ENCODE assay signal across 19 mouse cellular contexts in genomic region chr13:57145782-57146181, GRCm38 (mm10).
A peak's percentile ranks its signal among the peaks of the same experiment; 100 is the strongest.
DNase-seq lines count a peak whose midpoint lies in the region; ATAC-seq lines count a peak whose summit lies in the region.
"Had no signal": no experiment of that assay in that cellular context is flagged by ENCODE, and none has a peak within 500 bp of the region (broad histone marks: within the 10 kb centered on the region; RNA-seq: fewer than 3 reads in every experiment).

No protein-coding gene starts in this region.

- no peaks in the 10 kb centered on the region for H3K9me3 ChIP-seq in forebrain, embryonic 10.5 days
- H3K9me3 ChIP-seq in forebrain, embryonic 13.5 days (replicated peaks), result no peaks in the 10 kb centered on the region
- H3K9me3 ChIP-seq in hindbrain, embryonic 16.5 days (ENCODE audit: control insufficient read depth, low read length), result no peaks in the 10 kb centered on the region
- H3K9me3 ChIP-seq in midbrain, embryonic 15.5 days, result no peaks in the 10 kb centered on the region

- DNase-seq in forebrain, embryonic 10.5 days (ENCODE audit: extremely low spot score, low spot score), result peak; percentile 24
- DNase-seq in frontal cortex, postnatal 36 days (ENCODE audit: low spot score in 2 of 2), result no peak
- DNase-seq in spleen, postnatal 14 days (ENCODE audit: low spot score in 2 of 2), result no peak
- no peak for DNase-seq in kidney, postnatal 10 days
- DNase-seq: adrenal gland, postnatal 36 days; cerebellum, postnatal 10 days; embryo, embryonic 11 days; heart, adult 2 months; kidney, adult 9 months; liver; lung, adult 18-20 months; right cerebral cortex, postnatal 25 days; thymus, adult 18-20 months had no signal

- peak; percentile 57; the same call in 1 of the 2 replicates for ATAC-seq in forebrain, embryonic 13.5 days
- peak; percentile 50; the same call in 1 of the 2 replicates for ATAC-seq in hindbrain, embryonic 16.5 days
- ATAC-seq in midbrain, embryonic 15.5 days (replicated peaks), result no peak
- ATAC-seq: CD4-positive, CD25-positive, alpha-beta regulatory T cell, adult 4 months; inflammation-experienced regulatory T-cells, adult 6 months had no signal

- H3K4me1 ChIP-seq in forebrain, embryonic 10.5 days, result peaks cover 28% of the 10 kb centered on the region
- peaks cover 29% of the 10 kb centered on the region for H3K4me1 ChIP-seq in forebrain, embryonic 13.5 days
- peaks cover 12% of the 10 kb centered on the region; the same call in 1 of the 2 replicates for H3K4me1 ChIP-seq in hindbrain, embryonic 16.5 days (ENCODE audit: control insufficient read depth, insufficient read depth, low read depth, low read length)
- peaks cover 15% of the 10 kb centered on the region for H3K4me1 ChIP-seq in midbrain, embryonic 15.5 days

- WGBS in forebrain, embryonic 10.5 days, result 21% methylated on average over 2 of the region's 2 CpGs
- 3% methylated on average over 2 of the region's 2 CpGs for WGBS in forebrain, embryonic 13.5 days
- WGBS in hindbrain, embryonic 16.5 days, result 30% methylated on average over 2 of the region's 2 CpGs
- 16% methylated on average over 2 of the region's 2 CpGs for WGBS in midbrain, embryonic 15.5 days

- H3K4me2 ChIP-seq in forebrain, embryonic 13.5 days, result no peak overlapping the region
- no peak overlapping the region for H3K4me2 ChIP-seq in hindbrain, embryonic 16.5 days (ENCODE audit: low read length)
- no peak overlapping the region for H3K4me2 ChIP-seq in midbrain, embryonic 15.5 days

- peaks cover 16% of the 10 kb centered on the region for H3K27me3 ChIP-seq in forebrain, embryonic 10.5 days (ENCODE audit: poor library complexity, severe bottlenecking)
- peaks cover 2% of the 10 kb centered on the region; the same call in 1 of the 2 replicates for H3K27me3 ChIP-seq in forebrain, embryonic 13.5 days
- H3K27me3 ChIP-seq in hindbrain, embryonic 16.5 days (replicated peaks; ENCODE audit: control insufficient read depth, insufficient read depth, low read length), result no peaks in the 10 kb centered on the region
- H3K27me3 ChIP-seq in midbrain, embryonic 15.5 days (replicated peaks), result no peaks in the 10 kb centered on the region

- no peaks in the 10 kb centered on the region for H3K36me3 ChIP-seq in forebrain, embryonic 10.5 days (replicated peaks)
- H3K36me3 ChIP-seq in forebrain, embryonic 13.5 days (ENCODE audit: poor library complexity, severe bottlenecking), result no peaks in the 10 kb centered on the region
- H3K36me3 ChIP-seq in hindbrain, embryonic 16.5 days (ENCODE audit: control insufficient read depth, insufficient read depth, low read length), result no peaks in the 10 kb centered on the region
- H3K36me3 ChIP-seq in midbrain, embryonic 15.5 days (replicated peaks), result no peaks in the 10 kb centered on the region

- H3K4me3 ChIP-seq in forebrain, embryonic 10.5 days, result no peak overlapping the region
- H3K4me3 ChIP-seq in forebrain, embryonic 13.5 days, result no peak overlapping the region
- no peak overlapping the region for H3K4me3 ChIP-seq in hindbrain, embryonic 16.5 days (ENCODE audit: low read length)
- no peak overlapping the region for H3K4me3 ChIP-seq in midbrain, embryonic 15.5 days
- H3K4me3 ChIP-seq: heart, adult 2 months; layer of hippocampus, adult 2 months had no signal

- peak overlapping the region; percentile 73 for H3K27ac ChIP-seq in forebrain, embryonic 10.5 days
- H3K27ac ChIP-seq in forebrain, embryonic 13.5 days, result peak overlapping the region; percentile 54; the same call in 1 of the 2 replicates
- no peak overlapping the region for H3K27ac ChIP-seq in hindbrain, embryonic 16.5 days (ENCODE audit: low read depth, low read length)
- peak overlapping the region; percentile 26; the same call in 1 of the 2 replicates for H3K27ac ChIP-seq in midbrain, embryonic 15.5 days
- H3K27ac ChIP-seq: heart, adult 2 months; layer of hippocampus, adult 2 months had no signal

- H3K9ac ChIP-seq in forebrain, embryonic 13.5 days, result no peak overlapping the region
- no peak overlapping the region for H3K9ac ChIP-seq in hindbrain, embryonic 16.5 days (ENCODE audit: low read depth, low read length)
- no peak overlapping the region for H3K9ac ChIP-seq in midbrain, embryonic 15.5 days
